Mouse (Mus musculus): Measurements from ENCODE around the gene 6430571L13Rik.
A peak's percentile ranks its signal among the peaks of the same experiment; 100 is the strongest.

The 6430571L13Rik gene

GRCm38 (mm10) chr9:107386722-107387121, 46.3 kb downstream of the 6430571L13Rik start:
- DNase-seq, result no peak

- DNase-seq, result peak; percentile 17
Observed at GRCm38 (mm10) chr9:107387708-107388107, 47.3 kb downstream of the 6430571L13Rik start.

- no peak for DNase-seq
Observed at GRCm38 (mm10) chr9:107388263-107388662, 47.9 kb downstream of the 6430571L13Rik start.

- DNase-seq, result no peak
Observed at GRCm38 (mm10) chr9:107396397-107396796, 56.0 kb downstream of the 6430571L13Rik start.

GRCm38 (mm10) chr9:107398968-107399367, 58.6 kb downstream of the 6430571L13Rik start:
- no peak for DNase-seq

- peak; percentile 42 for DNase-seq
Observed at GRCm38 (mm10) chr9:107399491-107399971, 59.1 kb downstream of the 6430571L13Rik start, which contains the start of gene Cacna2d2. Gene Cacna2d2 (plus strand): TSS chr9:107399612.

- DNase-seq, result no peak
Observed at GRCm38 (mm10) chr9:107400060-107400511, 59.7 kb downstream of the 6430571L13Rik start.

- no peak for DNase-seq
Observed at GRCm38 (mm10) chr9:107400666-107401285, 60.4 kb downstream of the 6430571L13Rik start.
